Mouse (Mus musculus): Measurements from ENCODE around the gene Cdadc1.

Gene Cdadc1

GRCm38 (mm10) chr14:59612920-59613625 lies 15.3 kb upstream of the Cdadc1 start:
- DNase-seq, result peak in 1 of 2 experiments; percentile 38

DNA sequence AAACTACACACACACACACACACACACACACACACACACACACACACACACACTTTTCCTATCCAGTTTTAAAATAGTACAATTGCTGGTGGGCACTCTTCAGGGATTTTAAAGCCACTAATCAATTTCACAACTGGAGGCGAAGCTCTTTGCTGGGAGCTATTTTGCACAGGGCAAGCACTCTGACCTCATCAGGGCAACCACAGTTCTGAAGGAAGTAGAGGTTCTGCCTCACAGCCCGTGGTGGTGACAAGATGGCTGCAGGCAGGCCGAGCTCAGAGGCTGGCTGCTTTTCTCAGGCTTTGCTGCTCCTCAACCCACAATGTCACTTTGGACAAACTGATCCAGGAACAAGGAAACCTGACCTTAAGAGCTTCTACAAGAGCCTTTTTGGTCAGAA lies 9.3 kb upstream of the Cdadc1 start:
- DNase-seq, result no peak

- DNase-seq, result peak; percentile 29 to 76
Observed at GRCm38 (mm10) chr14:59605671-59606353, 8.1 kb upstream of the Cdadc1 start.

- peak in 1 of 2 experiments; percentile 22 for DNase-seq
Observed at GRCm38 (mm10) chr14:59604002-59604645, 6.4 kb upstream of the Cdadc1 start.

DNA sequence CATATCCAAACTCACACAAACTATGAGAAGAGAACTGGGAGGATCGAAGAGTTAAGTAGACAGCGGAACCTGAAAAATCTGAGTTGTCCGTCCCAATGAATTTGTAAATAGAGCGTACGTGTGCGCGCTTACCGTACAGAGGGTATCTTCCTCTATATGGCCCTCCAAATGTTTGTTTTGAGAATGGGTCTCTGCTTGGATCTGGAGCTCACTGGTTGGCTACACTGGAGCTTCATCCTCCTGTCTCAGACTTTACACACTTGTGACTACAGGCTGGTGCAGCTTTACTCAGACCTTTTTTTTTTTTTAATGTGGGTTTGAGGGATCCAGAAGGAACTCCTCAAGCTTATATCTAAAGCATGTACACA lies 485 bp upstream of the Cdadc1 start:
- DNase-seq, result no peak

DNA sequence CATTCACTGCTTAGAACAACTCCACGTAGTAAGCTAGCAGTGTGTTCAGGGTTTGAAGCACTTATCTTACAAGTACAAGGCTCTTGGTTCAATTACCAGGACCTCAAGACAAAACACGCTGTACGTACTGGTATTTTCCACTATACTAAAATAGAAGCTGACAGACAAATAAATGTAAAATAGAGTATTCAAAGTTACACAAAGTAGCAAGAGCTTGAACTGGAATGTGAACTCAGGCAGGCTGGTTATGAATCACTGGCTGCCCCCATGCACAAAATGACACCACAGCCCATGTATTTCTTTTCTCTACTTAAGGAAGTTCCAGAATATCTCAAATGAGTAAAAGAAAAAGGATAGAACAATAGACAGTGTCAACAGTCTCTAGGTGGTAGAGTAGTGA lies 2.8 kb downstream of the Cdadc1 start:
- no peak for DNase-seq

GRCm38 (mm10) chr14:59592593-59592992 lies 5.2 kb downstream of the Cdadc1 start:
- DNase-seq, result no peak

DNA sequence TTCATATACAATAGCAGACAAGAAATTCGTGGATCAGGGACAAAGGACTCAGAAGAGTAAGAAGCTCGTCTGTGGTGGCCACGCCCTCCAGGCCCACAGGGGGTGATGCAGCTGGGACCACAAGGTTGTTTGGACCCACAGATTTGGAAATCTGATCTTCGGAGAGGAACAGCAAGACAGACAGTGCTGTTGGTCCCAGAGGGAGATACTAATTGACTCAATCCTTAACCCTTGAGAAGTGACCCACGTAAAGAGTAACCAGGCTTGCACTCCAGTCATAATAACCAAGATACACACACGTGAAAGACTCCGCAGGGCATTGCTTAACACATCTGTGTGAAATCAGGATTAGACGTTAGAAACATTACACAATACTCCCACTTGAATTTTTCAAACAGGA lies 5.9 kb downstream of the Cdadc1 start:
- DNase-seq, result no peak

DNA sequence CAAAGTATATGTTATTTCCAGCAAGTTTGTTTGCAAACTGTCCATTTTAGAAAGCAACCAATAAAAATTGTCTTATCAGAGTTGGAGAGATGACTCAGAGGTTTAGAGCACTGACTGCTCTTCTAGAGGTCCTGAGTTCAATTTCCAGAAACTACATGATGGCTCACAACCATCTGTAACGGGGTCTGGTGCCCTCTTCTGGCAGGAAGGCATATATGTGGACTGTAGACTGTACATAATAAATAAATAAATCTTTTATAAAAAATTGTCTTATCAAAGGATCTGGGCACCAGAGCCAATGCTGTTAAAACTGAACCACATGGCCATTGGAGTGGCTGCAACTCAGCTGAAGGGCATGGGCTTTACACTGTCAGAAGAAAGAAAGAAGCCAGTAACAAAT lies 7.1 kb downstream of the Cdadc1 start:
- DNase-seq, result peak in 1 of 2 experiments; percentile 34

DNA sequence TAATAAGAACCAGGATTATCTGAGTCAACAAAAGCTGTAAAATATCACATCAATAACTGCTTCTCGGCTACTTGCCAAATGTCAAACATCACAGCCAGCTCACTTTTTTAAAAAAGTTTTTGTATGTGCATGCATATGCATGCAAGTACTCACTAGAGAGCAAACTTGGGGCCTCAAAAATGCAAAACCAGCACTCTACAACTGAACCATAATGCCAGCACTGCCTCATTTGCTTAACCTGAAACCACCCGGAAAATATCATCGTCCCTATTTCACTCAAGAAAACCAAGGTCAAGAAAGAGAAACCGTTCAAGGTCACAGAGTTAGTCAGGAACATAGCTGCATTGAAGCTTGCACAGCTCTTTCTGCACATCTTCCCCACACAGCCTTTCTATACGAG lies 21.4 kb downstream of the Cdadc1 start:
- DNase-seq, result no peak

DNA sequence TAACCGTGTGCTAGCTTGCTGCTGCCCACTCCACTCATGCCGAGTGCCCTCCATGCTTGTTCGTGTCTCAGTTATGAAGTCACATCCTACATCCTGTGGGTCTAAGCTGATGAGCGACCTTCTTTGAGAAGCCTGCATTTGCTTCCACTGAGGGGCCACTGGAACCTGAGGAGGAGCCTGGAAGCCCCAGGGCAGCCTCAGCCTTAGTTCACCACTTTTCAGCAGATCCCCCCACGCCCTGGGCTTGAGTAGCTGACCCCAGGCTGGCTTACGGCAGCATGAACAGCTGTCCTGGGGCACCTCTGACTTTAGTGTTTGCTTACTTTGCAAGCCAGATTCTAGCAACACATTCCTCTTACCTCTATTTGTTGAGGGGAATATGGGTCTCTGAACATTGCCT lies 31.0 kb downstream of the Cdadc1 start:
- no peak for DNase-seq

DNA sequence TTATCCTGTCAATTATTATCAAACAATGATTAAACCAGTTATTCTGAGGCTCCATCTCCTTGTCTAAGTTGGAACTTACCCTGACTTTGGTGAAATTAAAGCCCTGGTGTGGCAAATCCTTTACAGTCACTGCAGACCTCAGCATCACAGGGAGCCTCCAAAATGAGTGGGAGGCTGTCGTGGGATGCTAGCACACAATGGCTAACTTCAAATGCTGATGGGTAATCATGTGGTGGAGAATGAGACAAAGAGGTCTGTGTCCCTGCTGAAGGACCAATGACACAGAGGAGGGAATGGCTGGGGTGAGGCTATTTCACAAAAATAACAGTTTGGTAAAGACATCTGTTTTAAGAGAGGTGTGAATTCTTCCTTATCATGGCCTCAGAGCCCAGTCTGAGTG lies 39.9 kb downstream of the Cdadc1 start:
- no peak for DNase-seq

DNA sequence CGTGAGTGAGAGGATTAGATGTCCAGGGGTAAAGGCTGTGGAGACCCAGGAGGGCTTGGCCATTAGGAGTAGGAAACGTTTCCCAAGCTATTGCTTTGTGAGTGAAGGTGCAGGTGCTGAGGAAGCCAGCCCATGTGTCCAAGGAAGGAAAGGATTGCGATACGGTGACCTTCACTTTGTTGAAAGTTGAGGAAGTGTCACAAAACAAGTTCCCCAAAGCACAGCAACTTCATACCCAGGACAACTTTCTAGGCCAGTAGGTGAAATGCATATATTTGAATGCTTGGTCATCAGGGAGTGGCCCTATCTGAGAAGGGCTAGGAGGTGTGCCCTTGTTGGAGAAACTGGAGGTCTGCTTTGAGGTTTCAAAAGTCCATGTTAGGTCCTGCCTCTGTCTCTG lies 40.7 kb downstream of the Cdadc1 start:
- no peak for DNase-seq

DNA sequence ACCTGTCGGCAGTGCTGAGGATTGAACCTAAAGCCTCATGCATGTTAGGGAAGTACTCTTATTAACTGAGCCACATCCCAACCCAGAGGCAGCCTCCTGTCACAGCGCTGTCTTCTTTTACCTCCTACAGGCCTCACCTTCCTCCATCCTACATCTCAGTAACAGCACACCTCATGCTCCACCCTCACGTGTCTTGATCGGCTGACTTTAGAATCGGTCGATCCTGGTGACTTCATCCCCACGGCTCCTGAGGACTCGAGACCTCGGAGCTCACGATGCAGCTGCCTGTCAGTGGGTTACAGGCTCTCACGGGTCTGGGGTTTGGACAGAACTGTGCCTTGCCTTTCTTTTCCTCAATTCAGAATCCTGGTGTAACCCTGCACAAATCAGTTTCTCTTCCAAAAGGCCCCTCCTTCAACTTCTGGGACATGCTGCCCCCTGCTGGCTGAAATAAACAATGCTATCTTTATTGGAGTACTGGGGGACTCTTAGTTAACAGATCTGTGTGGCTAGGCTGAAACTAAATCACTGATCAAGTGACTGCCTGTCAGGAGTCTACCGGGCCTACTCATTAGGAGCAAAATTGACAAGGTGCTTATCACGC lies 41.7 kb downstream of the Cdadc1 start:
- peak; percentile 17 to 71 for DNase-seq

GRCm38 (mm10) chr14:59555018-59555417 lies 42.7 kb downstream of the Cdadc1 start:
- DNase-seq, result no peak

DNA sequence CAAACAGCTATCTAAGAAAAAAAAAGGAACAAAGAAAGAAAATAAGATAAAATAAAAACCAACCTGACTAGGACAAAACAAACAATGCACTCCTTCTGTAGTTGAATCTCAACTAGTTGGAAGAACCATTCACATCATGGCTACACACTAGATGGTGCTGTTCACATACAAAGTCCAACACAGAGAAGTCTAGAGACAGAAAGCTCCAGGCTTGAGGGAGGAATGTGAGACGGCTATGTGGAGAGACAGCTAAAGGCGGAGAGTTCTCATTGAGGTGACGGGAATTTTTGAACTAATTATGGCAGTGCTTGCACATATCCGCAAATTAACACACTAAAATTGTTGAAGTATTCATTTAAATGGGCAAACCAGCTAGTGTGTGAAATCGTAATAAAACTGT lies 43.7 kb downstream of the Cdadc1 start:
- no peak for DNase-seq

GRCm38 (mm10) chr14:59551956-59552355 lies 45.8 kb downstream of the Cdadc1 start:
- DNase-seq, result no peak

DNA sequence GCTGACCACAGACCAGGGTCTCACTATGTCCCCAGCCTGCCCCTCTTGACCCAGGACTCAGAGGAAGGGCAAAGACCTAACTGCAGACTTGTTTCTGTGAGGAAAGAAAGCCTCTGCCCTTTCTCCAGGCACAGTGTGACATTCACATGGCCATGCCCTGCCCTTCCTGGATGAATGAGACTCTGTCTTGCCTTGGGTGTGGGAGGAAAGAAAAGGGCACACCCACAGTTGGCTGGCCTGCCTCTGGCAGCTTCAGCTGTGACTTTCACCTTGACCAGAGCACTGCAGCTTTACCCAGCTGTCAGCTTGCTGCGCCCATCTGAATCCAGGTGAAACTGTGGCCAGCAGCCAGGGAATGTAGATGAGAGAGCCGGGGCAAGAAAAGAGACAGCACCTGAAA lies 46.9 kb downstream of the Cdadc1 start:
- no peak for DNase-seq

DNA sequence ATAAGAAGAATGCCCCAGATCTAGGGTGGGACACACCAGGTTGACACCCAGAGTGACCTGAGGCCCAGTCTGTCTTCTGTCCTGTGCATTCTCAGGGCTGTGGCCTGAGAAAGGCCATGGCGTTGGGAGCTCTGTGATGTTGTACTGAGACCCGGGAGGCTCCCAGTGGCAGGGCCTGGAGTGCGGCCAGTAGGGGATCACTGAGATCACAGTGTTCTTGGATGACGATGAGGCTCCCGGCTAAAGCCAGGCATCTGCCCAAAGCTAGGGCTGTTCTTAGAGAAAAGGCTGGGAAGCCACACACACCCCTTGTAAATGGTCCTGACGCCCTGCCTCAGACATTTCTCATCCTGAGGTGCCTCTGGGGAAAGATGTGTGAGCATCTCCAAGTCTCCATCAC lies 48.7 kb downstream of the Cdadc1 start:
- DNase-seq, result no peak

- no peak for DNase-seq
Observed at GRCm38 (mm10) chr14:59548532-59548931, 49.2 kb downstream of the Cdadc1 start.

DNA sequence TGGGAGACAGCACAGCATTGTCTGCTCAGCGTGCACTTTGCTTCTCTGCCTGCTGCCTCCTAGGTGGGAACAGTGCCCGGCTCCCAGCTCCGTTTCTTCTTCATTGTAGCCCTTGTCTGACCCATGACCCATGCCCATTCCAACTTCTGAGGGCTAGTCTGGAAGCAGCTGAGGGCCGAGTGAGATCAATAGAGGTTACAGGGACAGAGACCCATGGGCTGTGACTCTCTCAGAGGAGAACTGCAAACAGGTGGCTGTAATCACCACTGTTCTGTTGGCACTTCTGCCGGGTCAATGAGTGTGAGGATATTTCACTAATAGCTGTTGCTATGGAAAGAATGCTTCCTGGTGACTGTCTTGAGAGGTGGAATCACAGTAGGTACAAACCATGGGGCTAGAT lies 50.2 kb downstream of the Cdadc1 start:
- DNase-seq, result no peak

GRCm38 (mm10) chr14:59546162-59546880 lies 51.4 kb downstream of the Cdadc1 start:
- DNase-seq, result no peak

- DNase-seq, result no peak
Observed at GRCm38 (mm10) chr14:59543956-59544355, 53.8 kb downstream of the Cdadc1 start.
